Mouse (Mus musculus): ENCODE measurements at regions not wholly inside any gene's neighbourhood (a gene's known extent, or its start where the extent isn't known, plus 50 kb on each side); places are given as distances from the start of the nearest gene placed in this dataset.

GRCm38 (mm10) chr10:12248853-12249252 is 620.3 kb downstream of the Utrn start:
- peak in 1 of 2 experiments; percentile 2 for DNase-seq

- no peak for DNase-seq
Measured at GRCm38 (mm10) chr10:12253274-12253673, 615.9 kb downstream of the Utrn start.

- no peak for DNase-seq
Measured at GRCm38 (mm10) chr10:12285679-12286078, 583.5 kb downstream of the Utrn start.

- no peak for DNase-seq
Measured at GRCm38 (mm10) chr10:12298887-12299286, 570.3 kb downstream of the Utrn start.

- no peak for DNase-seq
Measured at GRCm38 (mm10) chr10:12302396-12302795, 566.8 kb downstream of the Utrn start.

- DNase-seq: no peak
Measured at GRCm38 (mm10) chr10:12320311-12320710, 548.9 kb downstream of the Utrn start.
